Mouse (Mus musculus): Measurements from ENCODE around the gene Acrv1.

GRCm38 (mm10) chr9:36705923-36706322 lies 12.9 kb downstream of the Acrv1 start:
- TF ChIP-seq CTCF (IDR thresholded peaks at IDR 0.05; ENCODE audit: control insufficient read depth, insufficient read depth, insufficient replicate concordance, low read depth, low read length) (no peak), POLR2A (IDR thresholded peaks at IDR 0.05; ENCODE audit: control insufficient read depth, low read depth, low read length) (no peak)
